Mouse (Mus musculus): Measurements from ENCODE around the gene Nkiras2.

DNA sequence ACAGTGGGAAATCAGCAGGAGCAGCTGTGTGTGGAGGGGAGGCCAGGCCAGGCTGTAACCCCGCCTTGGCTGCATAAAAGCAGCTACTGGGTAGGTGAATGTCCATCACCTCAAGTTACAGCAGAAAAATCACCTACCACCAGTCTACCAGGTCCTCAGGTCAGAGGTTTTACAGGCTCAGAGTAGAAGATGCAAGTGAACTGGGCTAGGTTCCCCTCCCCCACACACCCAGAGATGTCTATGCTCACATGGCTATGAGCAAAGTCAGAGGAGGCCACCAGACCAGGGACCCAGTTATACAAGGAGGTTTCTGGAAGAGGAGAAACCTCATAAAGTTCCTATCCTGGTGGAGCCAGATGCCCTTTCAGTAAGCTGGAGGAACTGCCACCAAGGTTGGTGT is 52.0 kb downstream of the Nkiras2 start:
- TF ChIP-seq POLR2A (IDR thresholded peaks at IDR 0.05; ENCODE audit: borderline replicate concordance, insufficient read depth, low read length) (no peak), CTCF (IDR thresholded peaks at IDR 0.05; ENCODE audit: borderline replicate concordance, insufficient read depth, low read depth, low read length) (no peak)

All from cerebellum, adult 2 months (tissue).